Mouse (Mus musculus): Measurements from ENCODE around the gene Pdgfa. TPM values are rescaled to one million over a fixed set of nuclear protein-coding genes. Genes with fewer than 3 reads are reported as not detected.

Gene Pdgfa
- total and polyA plus RNA-seq, 3 experiments: not detected

DNA sequence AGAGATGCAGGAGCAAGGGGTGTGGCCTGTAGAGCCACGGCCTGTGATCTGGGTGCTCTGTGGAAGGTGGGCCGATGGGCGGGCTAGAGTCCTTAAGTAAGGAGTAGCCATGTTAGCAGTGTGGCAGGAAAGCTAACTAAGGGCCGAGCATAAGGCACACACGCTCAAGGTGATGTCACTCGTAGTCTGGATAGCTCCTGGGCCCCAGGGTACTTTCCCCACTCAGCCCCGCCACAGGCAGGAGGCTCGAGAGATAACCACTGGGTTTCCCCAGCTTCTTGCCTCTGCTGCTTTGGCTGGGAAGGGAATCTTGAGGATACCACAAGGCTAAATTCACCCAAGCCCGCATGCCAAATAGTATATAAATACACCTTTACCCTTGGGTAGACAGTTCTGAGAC, 25.8 kb downstream of the Pdgfa start:
- Histone ChIP-seq H3K4me1 (ENCODE audit: insufficient read depth, low read depth, low read length) (no peaks in the 10 kb centered on the region), H3K9me3 (replicated peaks) (no peaks in the 10 kb centered on the region), H3K4me3 (ENCODE audit: low read depth, low read length) (no peak overlapping the region), H3K27me3 (ENCODE audit: insufficient read depth, low read length) (0 out of 2 replicates have a peak, but pooled peaks cover 2% of the 10 kb centered on the region), H3K36me3 (replicated peaks) (no peaks in the 10 kb centered on the region)
- TF ChIP-seq GATA1 (IDR thresholded peaks at IDR 0.05; ENCODE audit: borderline replicate concordance, low read length) (no peak), GATA2 (IDR thresholded peaks at IDR 0.05; ENCODE audit: borderline replicate concordance, low read depth, low read length) (no peak), CTCF (IDR thresholded peaks at IDR 0.05; ENCODE audit: low read depth, low read length) (no peak), POLR2AphosphoS5 (IDR thresholded peaks at IDR 0.05; ENCODE audit: insufficient replicate concordance, low read depth, low read length) (no peak), TAL1 (conservative IDR thresholded peaks at IDR 0.05; ENCODE audit: low read depth, low read length) (no peak)
- ATAC-seq (ENCODE audit: extremely low read depth, insufficient number of reproducible peaks, low FRiP score, poor library complexity, severe bottlenecking): no peak
- DNase-seq (ENCODE audit: low spot score): no peak

DNA sequence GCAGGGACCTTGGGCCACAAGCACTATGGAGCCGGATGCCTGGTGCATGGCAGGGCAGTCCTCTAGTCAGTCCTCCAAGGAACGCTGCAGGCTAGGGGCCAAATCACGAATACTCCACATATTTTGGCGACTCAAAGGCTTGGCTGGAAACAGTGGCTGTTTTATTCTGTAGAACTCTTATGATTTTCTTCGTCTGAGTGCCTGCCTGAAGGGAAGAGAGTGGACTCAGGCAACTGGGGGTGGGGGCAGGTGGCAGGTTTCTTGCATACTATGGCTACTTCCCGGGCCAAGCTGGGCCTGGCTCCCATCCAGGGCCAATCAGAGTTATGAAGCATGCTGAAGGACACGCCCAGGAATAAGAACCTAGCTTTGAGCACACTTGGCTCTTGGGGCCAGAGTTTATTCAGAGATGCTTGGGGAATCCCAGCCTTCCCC, 27.1 kb downstream of the Pdgfa start:
- ATAC-seq (ENCODE audit: extremely low read depth, insufficient number of reproducible peaks, low FRiP score, poor library complexity, severe bottlenecking) (no peak), DNase-seq (ENCODE audit: low spot score) (no peak)
- Histone ChIP-seq H3K36me3 (replicated peaks) (no peaks in the 10 kb centered on the region), H3K9me3 (replicated peaks) (no peaks in the 10 kb centered on the region), H3K4me3 (ENCODE audit: low read depth, low read length) (no peak overlapping the region), H3K4me1 (ENCODE audit: insufficient read depth, low read depth, low read length) (no peaks in the 10 kb centered on the region), H3K27me3 (ENCODE audit: insufficient read depth, low read length) (0 out of 2 replicates have a peak, but pooled peaks cover 2% of the 10 kb centered on the region)
- no peak for TF ChIP-seq TAL1 (conservative IDR thresholded peaks at IDR 0.05; ENCODE audit: low read depth, low read length)
- TF ChIP-seq POLR2AphosphoS5 (IDR thresholded peaks at IDR 0.05; ENCODE audit: insufficient replicate concordance, low read depth, low read length): no peak
- no peak for TF ChIP-seq CTCF (IDR thresholded peaks at IDR 0.05; ENCODE audit: low read depth, low read length)
- no peak for TF ChIP-seq GATA2 (IDR thresholded peaks at IDR 0.05; ENCODE audit: borderline replicate concordance, low read depth, low read length)
- TF ChIP-seq GATA1 (IDR thresholded peaks at IDR 0.05; ENCODE audit: borderline replicate concordance, low read length): no peak

DNA sequence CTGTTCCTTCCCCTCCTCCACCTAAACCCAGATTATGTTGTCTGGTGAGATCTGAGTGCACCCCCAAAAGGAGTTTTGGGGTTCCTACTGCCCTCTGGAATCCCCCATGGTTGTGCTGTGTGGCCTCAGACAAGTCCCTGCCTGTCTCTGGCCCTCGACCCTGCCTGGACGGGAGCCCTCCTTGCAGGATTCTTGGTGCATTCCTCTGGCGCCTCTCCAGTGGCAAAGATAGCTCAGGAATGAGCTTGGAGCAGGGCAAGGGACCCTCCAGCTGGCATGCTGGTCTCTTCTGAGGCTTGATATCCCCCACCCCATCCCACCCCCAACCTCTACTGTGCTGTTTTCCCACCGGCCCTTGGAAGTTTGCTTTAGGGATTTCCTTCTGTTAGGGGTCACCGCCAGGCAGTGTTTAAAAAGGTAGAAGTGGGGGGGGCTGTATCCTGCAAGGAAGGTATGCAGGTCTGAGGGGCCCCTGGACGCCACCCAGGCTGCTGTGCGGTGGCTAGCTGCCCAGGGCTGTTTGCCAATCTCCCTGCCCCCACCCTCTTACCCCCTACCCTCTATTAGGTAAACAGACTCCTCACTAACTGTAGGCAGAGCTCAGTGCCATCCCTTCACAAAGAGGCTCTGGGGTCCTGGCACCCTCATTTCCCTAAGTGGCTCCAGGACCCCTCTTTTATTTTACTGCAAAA, 31.0 kb downstream of the Pdgfa start:
- DNase-seq (ENCODE audit: low spot score) (no peak), ATAC-seq (ENCODE audit: extremely low read depth, insufficient number of reproducible peaks, low FRiP score, poor library complexity, severe bottlenecking) (no peak)
- TF ChIP-seq CTCF (IDR thresholded peaks at IDR 0.05; ENCODE audit: low read depth, low read length) (no peak), GATA2 (IDR thresholded peaks at IDR 0.05; ENCODE audit: borderline replicate concordance, low read depth, low read length) (no peak), GATA1 (IDR thresholded peaks at IDR 0.05; ENCODE audit: borderline replicate concordance, low read length) (no peak), TAL1 (conservative IDR thresholded peaks at IDR 0.05; ENCODE audit: low read depth, low read length) (no peak), POLR2AphosphoS5 (IDR thresholded peaks at IDR 0.05; ENCODE audit: insufficient replicate concordance, low read depth, low read length) (no peak)
- no peaks in the 10 kb centered on the region for H3K4me1 ChIP-seq (ENCODE audit: insufficient read depth, low read depth, low read length)
- no peaks in the 10 kb centered on the region for H3K9me3 ChIP-seq (replicated peaks)
- no peaks in the 10 kb centered on the region for H3K36me3 ChIP-seq (replicated peaks)
- H3K4me3 ChIP-seq (ENCODE audit: low read depth, low read length): no peak overlapping the region
- 0 out of 2 replicates have a peak, but pooled peaks cover 2% of the 10 kb centered on the region for H3K27me3 ChIP-seq (ENCODE audit: insufficient read depth, low read length)

DNA sequence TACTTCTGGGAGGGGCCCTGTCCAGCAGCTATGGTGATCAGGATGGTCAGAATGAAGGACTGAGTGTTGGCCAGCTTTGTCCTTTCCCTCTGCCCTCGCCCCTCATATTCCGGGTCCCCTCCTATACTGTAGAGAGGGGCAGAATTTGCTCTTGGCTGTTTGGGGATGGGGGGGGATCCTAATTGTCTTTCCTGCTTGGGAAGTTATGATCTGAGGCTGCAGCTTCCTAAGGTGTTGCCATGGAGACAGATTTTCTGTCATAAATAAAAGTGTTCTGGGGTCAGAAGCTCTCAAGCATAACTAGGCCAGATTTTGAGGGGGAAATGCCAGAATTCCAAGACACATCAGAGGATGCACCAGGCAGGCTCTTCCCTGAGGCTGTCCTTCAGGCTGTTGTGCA, 31.6 kb downstream of the Pdgfa start:
- Histone ChIP-seq H3K36me3 (replicated peaks) (no peaks in the 10 kb centered on the region), H3K4me3 (ENCODE audit: low read depth, low read length) (no peak overlapping the region), H3K27me3 (ENCODE audit: insufficient read depth, low read length) (no peaks in the 10 kb centered on the region), H3K4me1 (ENCODE audit: insufficient read depth, low read depth, low read length) (no peaks in the 10 kb centered on the region), H3K9me3 (replicated peaks) (no peaks in the 10 kb centered on the region)
- DNase-seq (ENCODE audit: low spot score): no peak
- ATAC-seq (ENCODE audit: extremely low read depth, insufficient number of reproducible peaks, low FRiP score, poor library complexity, severe bottlenecking): no peak
- TF ChIP-seq GATA1 (IDR thresholded peaks at IDR 0.05; ENCODE audit: borderline replicate concordance, low read length): no peak
- TF ChIP-seq GATA2 (IDR thresholded peaks at IDR 0.05; ENCODE audit: borderline replicate concordance, low read depth, low read length): no peak
- TF ChIP-seq POLR2AphosphoS5 (IDR thresholded peaks at IDR 0.05; ENCODE audit: insufficient replicate concordance, low read depth, low read length): no peak
- TF ChIP-seq TAL1 (conservative IDR thresholded peaks at IDR 0.05; ENCODE audit: low read depth, low read length): no peak
- no peak for TF ChIP-seq CTCF (IDR thresholded peaks at IDR 0.05; ENCODE audit: low read depth, low read length)

DNA sequence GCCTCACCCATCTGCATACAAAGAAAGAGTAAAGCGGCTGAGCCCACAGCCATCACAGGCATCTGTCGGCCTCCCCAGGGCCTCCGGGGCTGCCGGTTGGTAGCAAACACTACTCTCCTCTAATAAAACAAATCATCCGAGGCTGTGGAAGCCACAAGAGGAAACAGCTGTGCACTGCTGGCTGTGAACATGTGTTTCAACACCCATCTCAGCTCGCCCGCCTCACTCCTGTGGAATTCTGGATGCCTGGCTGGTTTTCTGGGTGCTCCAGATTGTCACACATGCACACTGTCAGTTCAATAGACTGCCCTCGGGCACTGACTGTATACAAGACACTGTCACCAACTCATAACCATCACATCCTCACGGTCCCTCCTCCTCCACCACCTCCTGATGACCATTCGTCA, 40.7 kb downstream of the Pdgfa start:
- Histone ChIP-seq H3K9me3 (replicated peaks) (no peaks in the 10 kb centered on the region), H3K4me3 (ENCODE audit: low read depth, low read length) (no peak overlapping the region; the same call in 1 of the 2 replicates), H3K36me3 (replicated peaks) (no peaks in the 10 kb centered on the region), H3K4me1 (ENCODE audit: insufficient read depth, low read depth, low read length) (no peaks in the 10 kb centered on the region), H3K27me3 (ENCODE audit: insufficient read depth, low read length) (no peaks in the 10 kb centered on the region)
- ATAC-seq (ENCODE audit: extremely low read depth, insufficient number of reproducible peaks, low FRiP score, poor library complexity, severe bottlenecking) (no peak), DNase-seq (ENCODE audit: low spot score) (no peak)
- no peak for TF ChIP-seq GATA1 (IDR thresholded peaks at IDR 0.05; ENCODE audit: borderline replicate concordance, low read length)
- TF ChIP-seq GATA2 (IDR thresholded peaks at IDR 0.05; ENCODE audit: borderline replicate concordance, low read depth, low read length): no peak
- TF ChIP-seq CTCF (IDR thresholded peaks at IDR 0.05; ENCODE audit: low read depth, low read length): no peak
- no peak for TF ChIP-seq TAL1 (conservative IDR thresholded peaks at IDR 0.05; ENCODE audit: low read depth, low read length)
- no peak for TF ChIP-seq POLR2AphosphoS5 (IDR thresholded peaks at IDR 0.05; ENCODE audit: insufficient replicate concordance, low read depth, low read length)

DNA sequence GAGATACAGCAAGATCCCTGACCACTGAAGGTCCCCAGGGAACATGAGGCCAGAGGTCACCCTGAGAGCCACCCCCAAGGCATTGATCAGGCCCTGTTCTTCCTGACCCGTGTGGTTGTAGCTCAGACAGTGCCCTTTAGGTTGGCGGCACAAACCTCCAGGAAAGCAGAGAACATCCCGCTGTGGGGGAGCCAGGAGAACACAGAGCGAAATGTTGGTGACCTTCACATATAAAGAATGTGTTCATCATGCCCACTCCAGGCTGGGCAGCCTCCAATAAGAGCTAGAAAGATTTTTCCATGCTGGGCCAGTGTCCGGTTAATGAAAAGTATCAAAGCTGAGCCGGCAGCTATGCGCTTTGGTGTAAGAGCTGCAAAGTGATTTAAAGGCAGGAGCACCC, 43.2 kb downstream of the Pdgfa start:
- H3K4me1 ChIP-seq (ENCODE audit: insufficient read depth, low read depth, low read length): no peaks in the 10 kb centered on the region
- H3K9me3 ChIP-seq (replicated peaks): no peaks in the 10 kb centered on the region
- H3K4me3 ChIP-seq (ENCODE audit: low read depth, low read length): no peak overlapping the region
- H3K36me3 ChIP-seq (replicated peaks): no peaks in the 10 kb centered on the region
- peaks cover 3% of the 10 kb centered on the region for H3K27me3 ChIP-seq (ENCODE audit: insufficient read depth, low read length)
- ATAC-seq (ENCODE audit: extremely low read depth, insufficient number of reproducible peaks, low FRiP score, poor library complexity, severe bottlenecking) (no peak), DNase-seq (ENCODE audit: low spot score) (no peak)
- TF ChIP-seq TAL1 (conservative IDR thresholded peaks at IDR 0.05; ENCODE audit: low read depth, low read length): no peak

Data from G1E (cell line).